Mouse (Mus musculus) heart, embryonic 14.5 days (tissue): ENCODE data around the gene Slc18b1. TPM values are rescaled to one million over a fixed set of nuclear protein-coding genes. Genes with fewer than 3 reads are reported as not detected.

Experiments
- ATAC-seq: fragments of 200-750 bp; cut with Nextera tagmentation; 2 replicates; pipeline ENCODE4 v1.8.0; 2017; ENCODE audit warnings: low read depth, moderate TSS enrichment; ENCODE audit not compliant: insufficient number of reproducible peaks, insufficient read depth, low FRiP score
- H3K27ac ChIP-seq, 2 experiments: fragments of 200-500 bp in 1 of 2; fragments of 300-500 bp in 1 of 2; sonication (generic) in 1 of 2; replicated peaks in 1 of 2; 2 replicates each; pipeline ENCODE4 v1.5.1; 2012 to 2014; ENCODE audit warnings: low read depth in 2 of 2, low read length in 2 of 2, control low read depth in 1 of 2, mild to moderate bottlenecking in 1 of 2, mixed read lengths in 1 of 2; ENCODE audit not compliant: control insufficient read depth in 1 of 2, insufficient read depth in 1 of 2
- H3K27me3 ChIP-seq: fragments of 300-500 bp; sonication (generic); 2 replicates; pipeline ENCODE4 v1.6.1; 2014; ENCODE audit warnings: mild to moderate bottlenecking, low read length, control low read depth; ENCODE audit not compliant: control insufficient read depth, insufficient read depth
- H3K36me3 ChIP-seq: fragments of 300-500 bp; sonication (generic); 2 replicates; pipeline ENCODE4 v1.6.1; 2014; ENCODE audit warnings: mild to moderate bottlenecking, control low read depth, low read length, mixed read lengths; ENCODE audit not compliant: control insufficient read depth, insufficient read depth
- H3K4me1 ChIP-seq, 2 experiments: fragments of 200-500 bp in 1 of 2; fragments of 300-500 bp in 1 of 2; sonication (generic) in 1 of 2; 2 replicates each; pipeline ENCODE4 v1.6.1; 2012 to 2014; ENCODE audit warnings: low read length in 2 of 2, control low read depth in 1 of 2, mixed read lengths in 1 of 2; ENCODE audit not compliant: control insufficient read depth in 2 of 2, insufficient read depth in 2 of 2
- H3K4me2 ChIP-seq: fragments of 300-500 bp; sonication (generic); 2 replicates; pipeline ENCODE4 v1.6.1; 2014; ENCODE audit warnings: mild to moderate bottlenecking, low read length
- H3K4me3 ChIP-seq, 2 experiments: fragments of 200-500 bp in 1 of 2; fragments of 300-500 bp in 1 of 2; sonication (generic) in 1 of 2; 2 replicates each; pipeline ENCODE4 v1.5.1; 2012 to 2014; ENCODE audit warnings: low read length in 2 of 2, mild to moderate bottlenecking in 2 of 2, control low read depth in 1 of 2, low read depth in 1 of 2, moderate library complexity in 1 of 2; ENCODE audit not compliant: control insufficient read depth in 1 of 2, insufficient read depth in 1 of 2
- H3K9ac ChIP-seq: fragments of 300-500 bp; sonication (generic); 2 replicates; pipeline ENCODE4 v1.6.1; 2014; ENCODE audit warnings: mild to moderate bottlenecking, low read length
- H3K9me3 ChIP-seq: fragments of 300-500 bp; sonication (generic); 2 replicates; pipeline ENCODE4 v1.6.1; 2016; ENCODE audit warnings: low read length, control low read depth; ENCODE audit not compliant: control insufficient read depth
- WGBS: fragments of 180-500 bp; shearing (Covaris S2); extraction: QIAGEN DNeasy Blood & Tissue Kit; methylation state at CpG from one replicate; pipeline ENCODE4 v1.1.7; 2014; 5-methylcytosine and 5-hydroxymethylcytosine counted together
- polyA plus RNA-seq: library from polyadenylated mRNA; unstranded; fragments of >200 nt; fragmentation: Nextera tagmentation; extraction: Ambion mirVana; gene quantifications from 2 replicates; pipeline ENCODE4 v1.2.1, GENCODE M21; 2014

The Slc18b1 gene
- polyA plus RNA-seq, 1 experiment from 2014 or later, result 11.4 TPM

- WGBS, result 79% methylated on average over 3 of the region's 3 CpGs
- H3K27ac ChIP-seq, result no peak overlapping the region
- H3K9ac ChIP-seq, result no peak overlapping the region
- no peaks in the 10 kb centered on the region for H3K9me3 ChIP-seq
- no peak overlapping the region for H3K4me3 ChIP-seq
- ATAC-seq, result no peak
- no peaks in the 10 kb centered on the region for H3K4me1 ChIP-seq
- no peaks in the 10 kb centered on the region for H3K27me3 ChIP-seq
- no peaks in the 10 kb centered on the region for H3K36me3 ChIP-seq
- no peak overlapping the region for H3K4me2 ChIP-seq
Measured at GRCm38 (mm10) chr10:23837115-23837514, 40.3 kb downstream of the Slc18b1 start.

- 87% methylated on average over 3 of the region's 3 CpGs for WGBS
- no peak overlapping the region for H3K4me2 ChIP-seq
- H3K27ac ChIP-seq, result no peak overlapping the region
- H3K4me3 ChIP-seq, result no peak overlapping the region
- H3K9me3 ChIP-seq, result no peaks in the 10 kb centered on the region
- no peaks in the 10 kb centered on the region for H3K4me1 ChIP-seq
- no peak overlapping the region for H3K9ac ChIP-seq
- ATAC-seq, result no peak
- no peaks in the 10 kb centered on the region for H3K27me3 ChIP-seq
- no peaks in the 10 kb centered on the region for H3K36me3 ChIP-seq
Measured at GRCm38 (mm10) chr10:23838910-23839309, 42.1 kb downstream of the Slc18b1 start.

DNA sequence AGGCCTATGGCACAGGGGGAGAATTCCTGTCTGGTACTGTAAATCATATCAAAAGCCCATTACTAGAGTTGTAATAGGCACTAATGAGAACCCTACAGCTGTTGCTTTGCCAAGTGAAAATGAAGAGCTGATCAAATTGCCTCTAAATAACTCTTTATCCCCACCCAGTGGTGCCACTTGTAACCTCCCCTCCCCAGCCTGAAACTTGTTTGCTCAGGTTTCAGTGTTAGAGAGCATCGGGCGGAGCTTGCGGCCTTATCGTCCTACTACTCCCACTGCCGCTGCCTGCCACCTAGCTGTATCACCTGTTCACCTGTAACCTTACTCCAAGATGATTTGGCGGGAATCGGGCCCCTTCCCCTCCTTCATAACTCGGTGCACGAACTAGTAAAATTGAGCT, 42.6 kb downstream of the Slc18b1 start:
- WGBS, result 26% methylated on average over 9 of the region's 9 CpGs
- Histone ChIP-seq H3K9ac (no peak overlapping the region), H3K27ac (no peak overlapping the region), H3K4me1 (no peaks in the 10 kb centered on the region), H3K4me3 (no peak overlapping the region), H3K36me3 (no peaks in the 10 kb centered on the region), H3K27me3 (no peaks in the 10 kb centered on the region), H3K9me3 (no peaks in the 10 kb centered on the region), H3K4me2 (no peak overlapping the region)
- ATAC-seq, result no peak

GRCm38 (mm10) chr10:23840496-23840895, 43.7 kb downstream of the Slc18b1 start:
- Histone ChIP-seq H3K27me3 (no peaks in the 10 kb centered on the region), H3K9ac (no peak overlapping the region), H3K36me3 (no peaks in the 10 kb centered on the region), H3K9me3 (no peaks in the 10 kb centered on the region), H3K4me1 (no peaks in the 10 kb centered on the region), H3K4me2 (no peak overlapping the region), H3K27ac (no peak overlapping the region), H3K4me3 (no peak overlapping the region)
- 75% methylated on average over 4 of the region's 4 CpGs for WGBS
- ATAC-seq, result no peak

- Histone ChIP-seq H3K27ac (no peak within 1 kb of the TSS), H3K4me1 (no peaks in the 10 kb centered on the region), H3K9ac (no peak within 1 kb of the TSS), H3K9me3 (no peaks in the 10 kb centered on the region), H3K36me3 (no peaks in the 10 kb centered on the region), H3K4me3 (no peak within 1 kb of the TSS), H3K27me3 (no peaks in the 10 kb centered on the region), H3K4me2 (no peak within 1 kb of the TSS)
- ATAC-seq, result no peak
- WGBS, result 67% methylated on average over 4 of the region's 4 CpGs
Measured at GRCm38 (mm10) chr10:23851228-23851912, 54.6 kb downstream of the Slc18b1 start, which contains the start of gene Vnn3. TSS of gene Vnn3 (plus strand) at chr10:23851462.

DNA sequence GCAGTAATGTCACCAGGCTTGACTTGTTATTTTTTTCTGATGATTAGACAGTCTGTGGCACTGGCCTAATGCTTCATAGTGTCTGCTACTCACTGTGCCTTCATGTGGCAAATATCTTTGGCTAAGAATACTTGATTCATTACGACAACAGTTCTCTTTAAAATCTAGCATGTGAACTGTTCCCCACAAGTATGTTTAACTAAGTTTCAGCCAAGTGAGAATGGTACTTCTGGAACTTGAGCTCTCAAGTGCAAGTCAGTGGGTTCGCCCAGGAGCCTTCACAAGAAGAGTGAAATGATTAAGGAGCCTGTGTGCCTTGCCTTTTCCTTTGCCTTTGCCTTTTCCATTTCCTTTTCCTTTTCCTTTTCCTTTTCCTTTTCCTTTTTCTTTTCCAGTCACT, 55.3 kb downstream of the Slc18b1 start:
- no peak overlapping the region for H3K4me2 ChIP-seq
- H3K27ac ChIP-seq, result no peak overlapping the region
- no peaks in the 10 kb centered on the region for H3K9me3 ChIP-seq
- ATAC-seq, result no peak
- no peaks in the 10 kb centered on the region for H3K36me3 ChIP-seq
- H3K9ac ChIP-seq, result no peak overlapping the region
- no peaks in the 10 kb centered on the region for H3K4me1 ChIP-seq
- no peaks in the 10 kb centered on the region for H3K27me3 ChIP-seq
- H3K4me3 ChIP-seq, result no peak overlapping the region
- 77% methylated on average over 2 of the region's 2 CpGs for WGBS

GRCm38 (mm10) chr10:23864362-23865312, 67.9 kb downstream of the Slc18b1 start:
- Histone ChIP-seq H3K27ac (no peak overlapping the region), H3K4me1 (no peaks in the 10 kb centered on the region), H3K4me3 (no peak overlapping the region), H3K36me3 (no peaks in the 10 kb centered on the region), H3K4me2 (no peak overlapping the region), H3K9me3 (peaks cover 7% of the 10 kb centered on the region; the same call in 1 of the 2 replicates), H3K9ac (no peak overlapping the region), H3K27me3 (no peaks in the 10 kb centered on the region)
- 78% methylated on average over 9 of the region's 9 CpGs for WGBS
- no peak for ATAC-seq
